Mouse (Mus musculus) frontal cortex, postnatal 14 days (tissue): ENCODE data around the gene 1190007I07Rik.
"Not testable (repeated sequence)": the region's sequence is repeated elsewhere in the genome, so short reads cannot be mapped to it uniquely, and the experiment has no call there.

ENCODE experiments used
- DNase-seq, 2 experiments: peaks; one replicate each; pipeline ENCODE4 v3.0.0; 2022; ENCODE audit warnings: low spot score in 2 of 2

1190007I07Rik gene

GRCm38 (mm10) chr10:82629111-82629585 lies 6.1 kb upstream of the 1190007I07Rik start:
- DNase-seq: no peak

- not testable (repeated sequence) for DNase-seq
These were observed 515 bp upstream of the 1190007I07Rik start for GRCm38 (mm10) chr10:82623553-82623932.

GRCm38 (mm10) chr10:82622235-82622634 lies 793 bp downstream of the 1190007I07Rik start:
- no peak for DNase-seq

- not testable (repeated sequence) for DNase-seq
These were observed 28.6 kb downstream of the 1190007I07Rik start for GRCm38 (mm10) chr10:82594421-82594820.

GRCm38 (mm10) chr10:82589673-82590072 lies 33.4 kb downstream of the 1190007I07Rik start:
- not testable (repeated sequence) for DNase-seq

GRCm38 (mm10) chr10:82571091-82571490 lies 51.9 kb downstream of the 1190007I07Rik start:
- DNase-seq: not testable (repeated sequence)
